Comparison of ENCODE assay signal across 11 mouse cellular contexts in genomic region chr11:18747871-18748461, GRCm38 (mm10).
DNase-seq lines count a peak whose midpoint lies in the region; ATAC-seq lines count a peak whose summit lies in the region.
"Had no signal": no experiment of that assay in that cellular context is flagged by ENCODE, and none has a peak within 500 bp of the region (broad histone marks: within the 10 kb centered on the region; RNA-seq: fewer than 3 reads in every experiment).

No protein-coding gene starts in this region.

- peak; percentile 55; the same call in 1 of the 2 replicates for ATAC-seq in kidney, embryonic 16.5 days (ENCODE audit: low FRiP score, low TSS enrichment)
- ATAC-seq in forebrain, embryonic 14.5 days, result 0 out of 2 replicates have a peak, but pooled peaks have one; percentile 30
- ATAC-seq in midbrain, embryonic 12.5 days (ENCODE audit: low FRiP score, low read depth), result peak; percentile 35; the same call in 1 of the 2 replicates

- no peaks in the 10 kb centered on the region for H3K9me3 ChIP-seq in kidney, embryonic 16.5 days (ENCODE audit: low read length)
- H3K9me3 ChIP-seq in forebrain, embryonic 14.5 days (replicated peaks; ENCODE audit: control insufficient read depth, low read length), result no peaks in the 10 kb centered on the region
- no peaks in the 10 kb centered on the region for H3K9me3 ChIP-seq in midbrain, embryonic 12.5 days

- peak overlapping the region; percentile 2; the same call in 1 of the 2 replicates for H3K9ac ChIP-seq in kidney, embryonic 16.5 days (replicated peaks; ENCODE audit: low read length)
- H3K9ac ChIP-seq in forebrain, embryonic 14.5 days (ENCODE audit: low read length), result no peak overlapping the region
- H3K9ac ChIP-seq in midbrain, embryonic 12.5 days (replicated peaks), result 0 out of 2 replicates have a peak overlapping the region, but pooled peaks have one; percentile 11

- H3K27ac ChIP-seq in kidney, embryonic 16.5 days (ENCODE audit: low read length), result peak overlapping the region; percentile 93
- H3K27ac ChIP-seq in forebrain, embryonic 14.5 days (ENCODE audit: low read depth, low read length), result peak overlapping the region; percentile 52; the same call in 1 of the 2 replicates
- peak overlapping the region; percentile 61 for H3K27ac ChIP-seq in midbrain, embryonic 12.5 days (replicated peaks)
- H3K27ac ChIP-seq: macrophage had no signal

- H3K4me3 ChIP-seq in kidney, embryonic 16.5 days (ENCODE audit: low read length), result no peak overlapping the region
- H3K4me3 ChIP-seq in forebrain, embryonic 14.5 days (ENCODE audit: low read depth, low read length), result no peak overlapping the region
- H3K4me3 ChIP-seq in midbrain, embryonic 12.5 days, result no peak overlapping the region
- H3K4me3 ChIP-seq: erythroblast, embryonic 14.5 days had no signal

- peak overlapping the region; percentile 12 for H3K4me2 ChIP-seq in kidney, embryonic 16.5 days (replicated peaks; ENCODE audit: low read depth, low read length)
- H3K4me2 ChIP-seq in forebrain, embryonic 14.5 days (ENCODE audit: low read length), result no peak overlapping the region
- H3K4me2 ChIP-seq in midbrain, embryonic 12.5 days (replicated peaks), result no peak overlapping the region

- WGBS in kidney, embryonic 16.5 days, result 4% methylated on average over 7 of the region's 7 CpGs
- whole genome bisulfite sequencing in forebrain, embryonic 14.5 days, result 6% methylated on average over 7 of the region's 7 CpGs
- 8% methylated on average over 7 of the region's 7 CpGs for WGBS in midbrain, embryonic 12.5 days

- H3K36me3 ChIP-seq in kidney, embryonic 16.5 days (ENCODE audit: insufficient read depth, low read length), result no peaks in the 10 kb centered on the region
- no peaks in the 10 kb centered on the region for H3K36me3 ChIP-seq in forebrain, embryonic 14.5 days (ENCODE audit: control insufficient read depth, insufficient read depth, low read length)
- no peaks in the 10 kb centered on the region for H3K36me3 ChIP-seq in midbrain, embryonic 12.5 days

- DNase-seq in kidney, adult 8-10 months, result no peak
- DNase-seq in forebrain, embryonic 14.5 days (ENCODE audit: low spot score), result peak; percentile 67
- peak; percentile 68 for DNase-seq in yolk sac, embryonic 10.5 days (ENCODE audit: low spot score)
- DNase-seq in lung, postnatal 10 days, result no peak
- no peak for DNase-seq in urinary bladder, postnatal 10 days (ENCODE audit: low spot score)
- DNase-seq in right cerebral cortex, postnatal 4 days, result no peak
- DNase-seq: adrenal gland, postnatal 14 days had no signal

- H3K4me1 ChIP-seq in kidney, embryonic 16.5 days (ENCODE audit: insufficient read depth, low read length), result peaks cover 46% of the 10 kb centered on the region
- H3K4me1 ChIP-seq in forebrain, embryonic 14.5 days (ENCODE audit: control insufficient read depth, insufficient read depth, low read length), result peaks cover 46% of the 10 kb centered on the region
- peaks cover 50% of the 10 kb centered on the region for H3K4me1 ChIP-seq in midbrain, embryonic 12.5 days

- H3K27me3 ChIP-seq in kidney, embryonic 16.5 days (ENCODE audit: insufficient read depth, low read length), result no peaks in the 10 kb centered on the region
- H3K27me3 ChIP-seq in forebrain, embryonic 14.5 days (replicated peaks; ENCODE audit: control insufficient read depth, insufficient read depth, low read length), result peaks cover 3% of the 10 kb centered on the region; the same call in 1 of the 2 replicates
- no peaks in the 10 kb centered on the region; the same call in 1 of the 2 replicates for H3K27me3 ChIP-seq in midbrain, embryonic 12.5 days

Comparison
In these comparisons a context has a peak if more than half of its experiments do, and no peak if none do; other contexts are left out.
1. DNase-seq: peak in forebrain, embryonic 14.5 days (single experiment) and yolk sac, embryonic 10.5 days (single experiment); none in kidney, adult 8-10 months (0 of 2), lung, postnatal 10 days (single experiment), urinary bladder, postnatal 10 days (single experiment) and right cerebral cortex, postnatal 4 days (single experiment).
2. Peak in every context shown above with its lines, with median percentiles within 50 percentile points of each other: ATAC-seq and H3K27ac ChIP-seq.